Mouse (Mus musculus) limb, embryonic 13.5 days (tissue): Measurements from ENCODE around the gene Adgrv1. TPM values are rescaled to one million over a fixed set of nuclear protein-coding genes. Genes with fewer than 3 reads are reported as not detected.

Source experiments
- ATAC-seq: fragments of 200-750 bp; cut with Nextera tagmentation; 2 replicates; pipeline ENCODE4 v1.8.0; 2017; ENCODE audit warnings: low read depth, moderate number of reproducible peaks, moderate TSS enrichment; ENCODE audit not compliant: low FRiP score
- H3K27ac ChIP-seq: fragments of 300-500 bp; sonication (generic); 2 replicates; pipeline ENCODE4 v1.5.1; 2015; ENCODE audit warnings: inconsistent platforms, mild to moderate bottlenecking, moderate library complexity
- H3K27me3 ChIP-seq: fragments of 300-500 bp; sonication (generic); 2 replicates; pipeline ENCODE4 v1.6.1; 2015; ENCODE audit warnings: mild to moderate bottlenecking, inconsistent platforms
- H3K36me3 ChIP-seq: fragments of 300-500 bp; sonication (generic); 2 replicates; pipeline ENCODE4 v1.6.1; 2015; ENCODE audit warnings: inconsistent platforms, mild to moderate bottlenecking, moderate library complexity
- H3K4me1 ChIP-seq: fragments of 300-500 bp; sonication (generic); 2 replicates; pipeline ENCODE4 v1.6.1; 2015; ENCODE audit warnings: inconsistent platforms
- H3K4me2 ChIP-seq: fragments of 300-500 bp; sonication (generic); replicated peaks from 2 replicates; pipeline ENCODE4 v1.6.1; 2015; ENCODE audit warnings: inconsistent platforms, mild to moderate bottlenecking, moderate library complexity
- H3K4me3 ChIP-seq: fragments of 300-500 bp; sonication (generic); 2 replicates; pipeline ENCODE4 v1.5.1; 2015; ENCODE audit warnings: moderate library complexity, mild to moderate bottlenecking, inconsistent platforms
- H3K9ac ChIP-seq: fragments of 300-500 bp; sonication (generic); 2 replicates; pipeline ENCODE4 v1.6.1; 2015; ENCODE audit warnings: mild to moderate bottlenecking, inconsistent platforms
- H3K9me3 ChIP-seq: fragments of 300-500 bp; sonication (generic); 2 replicates; pipeline ENCODE4 v1.6.1; 2016; ENCODE audit warnings: inconsistent platforms
- WGBS: fragments of 180-500 bp; shearing (Covaris S2); methylation state at CpG from one replicate; pipeline ENCODE4 v1.1.7; 2015; 5-methylcytosine and 5-hydroxymethylcytosine counted together
- polyA plus RNA-seq: library from polyadenylated mRNA; unstranded; fragments of >200 nt; fragmentation: Nextera tagmentation; extraction: Ambion mirVana; gene quantifications from 2 replicates; pipeline ENCODE4 v1.2.1, GENCODE M21; 2015

Adgrv1 gene
- polyA plus RNA-seq, 1 experiment from 2014 or later: 0.89 TPM

GRCm38 (mm10) chr13:81239836-81240235, 393.1 kb downstream of the Adgrv1 start:
- ATAC-seq: no peak
- Histone ChIP-seq H3K4me2 (no peak overlapping the region), H3K36me3 (no peaks in the 10 kb centered on the region), H3K4me1 (peaks cover under 1% of the 10 kb centered on the region; the same call in 1 of the 2 replicates), H3K4me3 (no peak overlapping the region), H3K9ac (no peak overlapping the region), H3K27ac (no peak overlapping the region), H3K27me3 (no peaks in the 10 kb centered on the region), H3K9me3 (no peaks in the 10 kb centered on the region)
- 95% methylated on average over 10 of the region's 10 CpGs for WGBS

- Histone ChIP-seq H3K4me2 (no peak overlapping the region), H3K9ac (no peak overlapping the region), H3K27me3 (no peaks in the 10 kb centered on the region), H3K4me1 (peaks cover 5% of the 10 kb centered on the region; the same call in 1 of the 2 replicates), H3K27ac (no peak overlapping the region), H3K9me3 (no peaks in the 10 kb centered on the region), H3K36me3 (no peaks in the 10 kb centered on the region), H3K4me3 (no peak overlapping the region)
- 85% methylated on average over 3 of the region's 3 CpGs for WGBS
- ATAC-seq: no peak
Observed at GRCm38 (mm10) chr13:81239427-81239826, 393.5 kb downstream of the Adgrv1 start.

GRCm38 (mm10) chr13:81238855-81239254, 394.1 kb downstream of the Adgrv1 start:
- Histone ChIP-seq H3K27me3 (no peaks in the 10 kb centered on the region), H3K4me2 (no peak overlapping the region), H3K9me3 (no peaks in the 10 kb centered on the region), H3K4me1 (peaks cover 7% of the 10 kb centered on the region; the same call in 1 of the 2 replicates), H3K36me3 (no peaks in the 10 kb centered on the region), H3K9ac (no peak overlapping the region), H3K4me3 (no peak overlapping the region), H3K27ac (no peak overlapping the region)
- 84% methylated on average over 7 of the region's 7 CpGs for WGBS
- ATAC-seq: no peak

GRCm38 (mm10) chr13:81237947-81238346, 395.0 kb downstream of the Adgrv1 start:
- no peak overlapping the region for H3K27ac ChIP-seq
- peaks cover 15% of the 10 kb centered on the region for H3K4me1 ChIP-seq
- H3K9me3 ChIP-seq: no peaks in the 10 kb centered on the region
- no peak overlapping the region for H3K4me3 ChIP-seq
- H3K9ac ChIP-seq: no peak overlapping the region
- no peak for ATAC-seq
- no peaks in the 10 kb centered on the region for H3K27me3 ChIP-seq
- H3K36me3 ChIP-seq: no peaks in the 10 kb centered on the region
- H3K4me2 ChIP-seq: no peak overlapping the region
- 72% methylated on average over 5 of the region's 5 CpGs for WGBS

GRCm38 (mm10) chr13:81236758-81237395, 396.1 kb downstream of the Adgrv1 start:
- H3K4me1 ChIP-seq: peaks cover 24% of the 10 kb centered on the region
- no peak overlapping the region for H3K4me3 ChIP-seq
- no peak overlapping the region for H3K27ac ChIP-seq
- no peak overlapping the region for H3K9ac ChIP-seq
- no peaks in the 10 kb centered on the region for H3K9me3 ChIP-seq
- H3K36me3 ChIP-seq: no peaks in the 10 kb centered on the region
- no peaks in the 10 kb centered on the region for H3K27me3 ChIP-seq
- WGBS: 57% methylated on average over 3 of the region's 3 CpGs
- H3K4me2 ChIP-seq: no peak overlapping the region
- ATAC-seq: no peak

- Histone ChIP-seq H3K9ac (no peak overlapping the region), H3K27me3 (no peaks in the 10 kb centered on the region), H3K4me1 (peaks cover 24% of the 10 kb centered on the region), H3K4me2 (no peak overlapping the region), H3K36me3 (no peaks in the 10 kb centered on the region), H3K4me3 (no peak overlapping the region), H3K27ac (no peak overlapping the region), H3K9me3 (no peaks in the 10 kb centered on the region)
- WGBS: 53% methylated on average over 2 of the region's 2 CpGs
- peak; percentile 45; the same call in 1 of the 2 replicates for ATAC-seq
Observed at GRCm38 (mm10) chr13:81234031-81234430, 398.9 kb downstream of the Adgrv1 start.

GRCm38 (mm10) chr13:81232839-81233238, 400.1 kb downstream of the Adgrv1 start:
- no peak overlapping the region for H3K9ac ChIP-seq
- ATAC-seq: peak; percentile 69

GRCm38 (mm10) chr13:81230161-81230560, 402.8 kb downstream of the Adgrv1 start:
- WGBS: 79% methylated on average over 4 of the region's 4 CpGs
- Histone ChIP-seq H3K4me2 (no peak overlapping the region), H3K4me3 (no peak overlapping the region), H3K4me1 (peaks cover 24% of the 10 kb centered on the region), H3K27ac (no peak overlapping the region), H3K36me3 (no peaks in the 10 kb centered on the region), H3K9me3 (no peaks in the 10 kb centered on the region), H3K27me3 (no peaks in the 10 kb centered on the region), H3K9ac (no peak overlapping the region)
- ATAC-seq: no peak

More at GRCm38 (mm10) chr13:81232839-81233238, 400.1 kb downstream of the Adgrv1 start:
- H3K4me2 ChIP-seq: no peak overlapping the region
- H3K27ac ChIP-seq: no peak overlapping the region; the same call in 1 of the 2 replicates
- H3K27me3 ChIP-seq: no peaks in the 10 kb centered on the region
- peaks cover 24% of the 10 kb centered on the region for H3K4me1 ChIP-seq
- no peaks in the 10 kb centered on the region for H3K36me3 ChIP-seq
- no peak overlapping the region for H3K4me3 ChIP-seq
- H3K9me3 ChIP-seq: no peaks in the 10 kb centered on the region

- 90% methylated on average over 3 of the region's 3 CpGs for WGBS
- no peaks in the 10 kb centered on the region for H3K9me3 ChIP-seq
- ATAC-seq: no peak
- H3K27ac ChIP-seq: no peak overlapping the region
- no peak overlapping the region for H3K4me3 ChIP-seq
- H3K4me1 ChIP-seq: no peaks in the 10 kb centered on the region
- no peak overlapping the region for H3K9ac ChIP-seq
- H3K36me3 ChIP-seq: no peaks in the 10 kb centered on the region
- no peak overlapping the region for H3K4me2 ChIP-seq
- H3K27me3 ChIP-seq: no peaks in the 10 kb centered on the region
Observed at GRCm38 (mm10) chr13:81223768-81224167, 409.2 kb downstream of the Adgrv1 start.

- Histone ChIP-seq H3K4me3 (no peak overlapping the region), H3K36me3 (no peaks in the 10 kb centered on the region), H3K9ac (no peak overlapping the region), H3K4me2 (no peak overlapping the region), H3K27me3 (no peaks in the 10 kb centered on the region), H3K9me3 (no peaks in the 10 kb centered on the region), H3K27ac (peak overlapping the region; percentile 61; the same call in 1 of the 2 replicates), H3K4me1 (no peaks in the 10 kb centered on the region)
- peak; percentile 78; the same call in 1 of the 2 replicates for ATAC-seq
- 59% methylated on average over 1 of the region's 1 CpGs for WGBS
Observed at GRCm38 (mm10) chr13:81222377-81222776, 410.6 kb downstream of the Adgrv1 start.

- Histone ChIP-seq H3K9ac (no peak overlapping the region), H3K27ac (no peak overlapping the region), H3K9me3 (0 out of 2 replicates have a peak, but pooled peaks cover 4% of the 10 kb centered on the region), H3K4me1 (no peaks in the 10 kb centered on the region), H3K4me2 (no peak overlapping the region), H3K36me3 (no peaks in the 10 kb centered on the region), H3K4me3 (no peak overlapping the region), H3K27me3 (no peaks in the 10 kb centered on the region)
- 41% methylated on average over 1 of the region's 1 CpGs for WGBS
- ATAC-seq: no peak
Observed at GRCm38 (mm10) chr13:81211436-81211835, 421.5 kb downstream of the Adgrv1 start.

- no peak for ATAC-seq
Observed at GRCm38 (mm10) chr13:81210516-81210915, 422.4 kb downstream of the Adgrv1 start.

GRCm38 (mm10) chr13:81209815-81210214, 423.1 kb downstream of the Adgrv1 start:
- 0 out of 2 replicates have a peak, but pooled peaks cover 4% of the 10 kb centered on the region for H3K9me3 ChIP-seq
- H3K27me3 ChIP-seq: no peaks in the 10 kb centered on the region
- WGBS: 79% methylated on average over 3 of the region's 3 CpGs
- ATAC-seq: no peak
- no peak overlapping the region for H3K4me2 ChIP-seq
- H3K4me3 ChIP-seq: no peak overlapping the region
- no peaks in the 10 kb centered on the region for H3K36me3 ChIP-seq
- H3K27ac ChIP-seq: no peak overlapping the region
- no peaks in the 10 kb centered on the region for H3K4me1 ChIP-seq
- no peak overlapping the region for H3K9ac ChIP-seq

More at GRCm38 (mm10) chr13:81210516-81210915, 422.4 kb downstream of the Adgrv1 start:
- 0 out of 2 replicates have a peak, but pooled peaks cover 4% of the 10 kb centered on the region for H3K9me3 ChIP-seq
- no peak overlapping the region for H3K4me3 ChIP-seq
- H3K27ac ChIP-seq: no peak overlapping the region
- H3K4me1 ChIP-seq: no peaks in the 10 kb centered on the region
- H3K4me2 ChIP-seq: no peak overlapping the region
- H3K9ac ChIP-seq: no peak overlapping the region
- WGBS: 96% methylated on average over 2 of the region's 2 CpGs
- no peaks in the 10 kb centered on the region for H3K36me3 ChIP-seq
- no peaks in the 10 kb centered on the region for H3K27me3 ChIP-seq
